ENCODE assay signal across 9 mouse cellular contexts in genomic region chr10:127626433-127626832, GRCm38 (mm10). TPM values are rescaled to one million over a fixed set of nuclear protein-coding genes. Genes with fewer than 3 reads are reported as not detected.
A peak's percentile ranks its signal among the peaks of the same experiment; 100 is the strongest.
DNase-seq lines count a peak whose midpoint lies in the region; ATAC-seq and TF ChIP-seq lines count a peak whose summit lies in the region.
"Had no signal": no experiment of that assay in that cellular context is flagged by ENCODE, and none has a peak within 500 bp of the region (broad histone marks: within the 10 kb centered on the region; RNA-seq: fewer than 3 reads in every experiment).

No protein-coding gene starts in this region.

- WGBS in cerebellum, adult 2 months: 88% methylated on average over 3 of the region's 3 CpGs
- WGBS in limb, embryonic 10.5 days: 88% methylated on average over 3 of the region's 3 CpGs

- TF ChIP-seq CTCF in cerebellum, adult 2 months (IDR thresholded peaks at IDR 0.05; ENCODE audit: borderline replicate concordance, insufficient read depth, low read depth, low read length): peak; percentile 74
- peak; percentile 32; the same call in 1 of the 2 replicates for TF ChIP-seq CTCF in G1E (IDR thresholded peaks at IDR 0.05; ENCODE audit: low read depth, low read length)

- no peaks in the 10 kb centered on the region for H3K4me1 ChIP-seq in cerebellum, adult 2 months (ENCODE audit: control insufficient read depth, insufficient read depth, low read length)
- peaks cover 8% of the 10 kb centered on the region for H3K4me1 ChIP-seq in G1E (ENCODE audit: insufficient read depth, low read depth, low read length)
- H3K4me1 ChIP-seq in limb, embryonic 10.5 days: peaks cover 13% of the 10 kb centered on the region

- peak; percentile 59 to 65 for DNase-seq in cerebellum, adult 2 months
- DNase-seq in cerebellum, adult 11 months: no peak
- DNase-seq in layer of hippocampus, postnatal 10 days (ENCODE audit: low spot score in 2 of 2): peak; percentile 54 to 64
- no peak for DNase-seq in layer of hippocampus, adult 8-10 months (ENCODE audit: low spot score in 2 of 2)
- no peak for DNase-seq in G1E (ENCODE audit: low spot score)
- no peak for DNase-seq in limb, embryonic 10.5 days (ENCODE audit: low spot score)
- no peak for DNase-seq in testis, postnatal 10 days (ENCODE audit: low spot score)

- H3K4me3 ChIP-seq in cerebellum, adult 2 months (replicated peaks; ENCODE audit: insufficient read depth, low read depth, low read length): no peak overlapping the region
- no peak overlapping the region for H3K4me3 ChIP-seq in G1E (ENCODE audit: low read depth, low read length)
- H3K4me3 ChIP-seq in limb, embryonic 10.5 days: no peak overlapping the region
- H3K4me3 ChIP-seq: midbrain, embryonic 13.5 days had no signal

- no peaks in the 10 kb centered on the region for H3K36me3 ChIP-seq in G1E (replicated peaks)
- no peaks in the 10 kb centered on the region for H3K36me3 ChIP-seq in limb, embryonic 10.5 days
- H3K36me3 ChIP-seq: midbrain, embryonic 13.5 days had no signal

- no peak for TF ChIP-seq POLR2A in cerebellum, adult 2 months (IDR thresholded peaks at IDR 0.05; ENCODE audit: borderline replicate concordance, insufficient read depth, low read length)

- no peak overlapping the region for H3K27ac ChIP-seq in cerebellum, adult 2 months (ENCODE audit: insufficient read depth, low read length)
- no peak overlapping the region for H3K27ac ChIP-seq in limb, embryonic 10.5 days
- H3K27ac ChIP-seq: midbrain, embryonic 13.5 days had no signal

- peaks cover 9% of the 10 kb centered on the region for H3K9me3 ChIP-seq in G1E (replicated peaks)
- H3K9me3 ChIP-seq in limb, embryonic 10.5 days (replicated peaks): peaks cover 4% of the 10 kb centered on the region; the same call in 1 of the 2 replicates
- H3K9me3 ChIP-seq: midbrain, embryonic 13.5 days had no signal

- no peak for ATAC-seq in G1E (ENCODE audit: extremely low read depth, insufficient number of reproducible peaks, low FRiP score, poor library complexity, severe bottlenecking)
- peak; percentile 48 for ATAC-seq in megakaryocyte, adult 5-6 weeks (ENCODE audit: poor library complexity, severe bottlenecking)
- ATAC-seq: midbrain, embryonic 13.5 days had no signal

- H3K27me3 ChIP-seq in cerebellum, adult 2 months (ENCODE audit: control insufficient read depth, insufficient read depth, low read length): no peaks in the 10 kb centered on the region
- peaks cover 36% of the 10 kb centered on the region for H3K27me3 ChIP-seq in G1E (ENCODE audit: insufficient read depth, low read length)
- no peaks in the 10 kb centered on the region for H3K27me3 ChIP-seq in limb, embryonic 10.5 days (ENCODE audit: low read depth, poor library complexity, severe bottlenecking)
- H3K27me3 ChIP-seq: midbrain, embryonic 13.5 days had no signal

RNA-seq across cellular contexts. Expression of gene Lrp1, which starts 5.5 kb away (rescaled TPM):
- 346 and 366 TPM in 2 replicates for polyA plus RNA-seq in cerebellum, adult 2 months (2012; rRNA removed)
- total RNA-seq in layer of hippocampus, postnatal 10 days (2021): 100 to 1,000 TPM; 263 to 291 TPM
- total RNA-seq in layer of hippocampus, adult 8-10 months (2022): 100 to 1,000 TPM; 293 to 333 (median 304) TPM
- total RNA-seq in G1E (2014; fragmentation: Nextera tagmentation) (0.30 TPM in 1 of 2 replicates, not detected in the other), G1E (2017) (0.06 and 0.27 TPM in 2 replicates)
- polyA plus RNA-seq in G1E (2012): 0.67 and 0.86 TPM in 2 replicates
- total RNA-seq in megakaryocyte, adult 5-6 weeks (2015): 85.5 and 104 TPM in 2 replicates
- total RNA-seq in megakaryocyte, adult 5-6 weeks (2017): 62.4 and 72.2 TPM in 2 replicates
- 48.6 and 67.8 TPM in 2 replicates for polyA plus RNA-seq in limb, embryonic 10.5 days (2016; fragmentation: Nextera tagmentation; extraction: Ambion mirVana)

RNA-seq across cellular contexts. Expression of gene Stat6, which starts 16.4 kb away (rescaled TPM):
- polyA plus RNA-seq in cerebellum, adult 2 months (2012; rRNA removed): 8.7 TPM in 2 replicates
- total RNA-seq in layer of hippocampus, postnatal 10 days (2021): 1 to 10 TPM; 6.9 to 7.1 TPM
- 10 to 100 TPM in 3 of 4 experiments, 1 to 10 TPM in 1; 10.0 to 13.6 (median 11.3) TPM for total RNA-seq in layer of hippocampus, adult 8-10 months (2022)
- total RNA-seq in G1E (2014; fragmentation: Nextera tagmentation) (44.0 and 55.0 TPM in 2 replicates), G1E (2017) (84.0 and 90.5 TPM in 2 replicates)
- 65.5 and 69.5 TPM in 2 replicates for polyA plus RNA-seq in G1E (2012)
- 82.5 and 89.6 TPM in 2 replicates for total RNA-seq in megakaryocyte, adult 5-6 weeks (2015)
- 120 and 128 TPM in 2 replicates for total RNA-seq in megakaryocyte, adult 5-6 weeks (2017)
- polyA plus RNA-seq in limb, embryonic 10.5 days (2016; fragmentation: Nextera tagmentation; extraction: Ambion mirVana): 8.4 and 9.7 TPM in 2 replicates

RNA-seq across cellular contexts. Expression of gene Nemp1, which starts 40.3 kb away (rescaled TPM):
- polyA plus RNA-seq in cerebellum, adult 2 months (2012; rRNA removed): 6.7 and 9.0 TPM in 2 replicates
- total RNA-seq in layer of hippocampus, postnatal 10 days (2021): 1 to 10 TPM; 4.0 to 5.5 TPM
- total RNA-seq in layer of hippocampus, adult 8-10 months (2022): 1 to 10 TPM; 5.8 to 8.1 (median 7.6) TPM
- 41.9 and 57.6 TPM in 2 replicates for total RNA-seq in G1E (2014; fragmentation: Nextera tagmentation)
- total RNA-seq in G1E (2017): 36.2 and 40.4 TPM in 2 replicates
- polyA plus RNA-seq in G1E (2012): 5.5 and 5.6 TPM in 2 replicates
- 15.2 and 18.4 TPM in 2 replicates for total RNA-seq in megakaryocyte, adult 5-6 weeks (2015)
- 17.0 and 17.5 TPM in 2 replicates for total RNA-seq in megakaryocyte, adult 5-6 weeks (2017)
- 11.9 and 12.3 TPM in 2 replicates for polyA plus RNA-seq in limb, embryonic 10.5 days (2016; fragmentation: Nextera tagmentation; extraction: Ambion mirVana)

RNA-seq across cellular contexts. Expression of gene Nab2, which starts 41.9 kb away (rescaled TPM):
- 59.2 and 69.9 TPM in 2 replicates for polyA plus RNA-seq in cerebellum, adult 2 months (2012; rRNA removed)
- total RNA-seq in layer of hippocampus, postnatal 10 days (2021): 10 to 100 TPM; 32.3 to 36.2 TPM
- 10 to 100 TPM; 45.3 to 51.6 (median 49.0) TPM for total RNA-seq in layer of hippocampus, adult 8-10 months (2022)
- 28.6 and 31.6 TPM in 2 replicates for total RNA-seq in G1E (2014; fragmentation: Nextera tagmentation)
- 41.0 and 41.8 TPM in 2 replicates for total RNA-seq in G1E (2017)
- polyA plus RNA-seq in G1E (2012): 92.3 and 106 TPM in 2 replicates
- 2.0 and 2.6 TPM in 2 replicates for total RNA-seq in megakaryocyte, adult 5-6 weeks (2015)
- 2.3 and 2.4 TPM in 2 replicates for total RNA-seq in megakaryocyte, adult 5-6 weeks (2017)
- 13.1 and 17.4 TPM in 2 replicates for polyA plus RNA-seq in limb, embryonic 10.5 days (2016; fragmentation: Nextera tagmentation; extraction: Ambion mirVana)

Comparison
In these comparisons a context has a peak if more than half of its experiments do, and no peak if none do; other contexts are left out.
1. DNase-seq: peak in cerebellum, adult 2 months (2 of 2) and layer of hippocampus, postnatal 10 days (2 of 2); none in cerebellum, adult 11 months (single experiment), layer of hippocampus, adult 8-10 months (0 of 2), G1E (single experiment), limb, embryonic 10.5 days (single experiment) and testis, postnatal 10 days (single experiment).
2. RNA of gene Lrp1, which starts 5.5 kb away (total RNA-seq): 293 to 333 TPM in layer of hippocampus, adult 8-10 months, 263 to 291 TPM in layer of hippocampus, postnatal 10 days and 62.4 to 104 TPM in megakaryocyte, adult 5-6 weeks; 0.06 to 0.30 TPM in G1E; every median in the first group is over 10 times any median in the second.